Mouse (Mus musculus): ENCODE results near the gene Vmn1r38.

DNA sequence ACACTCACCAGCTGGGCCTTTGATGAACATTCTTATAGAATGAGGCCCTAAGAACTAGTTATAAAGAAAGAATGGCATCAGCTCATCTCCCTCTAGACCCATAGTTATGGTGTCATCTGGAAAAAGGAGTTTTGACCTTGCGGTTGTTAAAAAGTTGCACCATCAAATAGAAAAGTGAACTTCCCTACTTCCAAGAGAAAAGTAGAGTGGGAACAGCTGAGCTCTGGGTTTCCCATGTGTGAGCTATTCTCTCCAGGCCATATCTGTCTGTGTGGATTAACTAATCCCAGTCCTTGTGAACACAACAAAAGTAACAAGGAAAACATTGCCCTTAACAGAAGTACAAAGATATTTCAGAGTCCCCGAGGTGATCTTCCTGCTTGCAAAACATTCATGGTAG lies 28.1 kb upstream of the Vmn1r38 start, which contains the start of gene Vmn1r39:
- no peak for TF ChIP-seq CTCF (conservative IDR thresholded peaks at IDR 0.05; ENCODE audit: insufficient read depth, insufficient read length, low read depth, low read length)
- no peak for TF ChIP-seq POLR2A (IDR thresholded peaks at IDR 0.05; ENCODE audit: low read depth, low read length)
